Mouse (Mus musculus) cerebellum, adult 18-20 months (tissue): ENCODE measurements around the gene Car3.

Experiments used
- DNase-seq, 2 experiments: peaks; one replicate each; pipeline ENCODE4 v3.0.0; 2021

Gene Car3

GRCm38 (mm10) chr3:14915355-14915754 lies 52.0 kb downstream of the Car3 start:
- DNase-seq: no peak

- DNase-seq: no peak
These were observed 53.9 kb downstream of the Car3 start for GRCm38 (mm10) chr3:14917261-14917660.
